Mouse (Mus musculus) thymus, adult 2 months (tissue): ENCODE data around the gene Rdh16f2. TPM values are rescaled to one million over a fixed set of nuclear protein-coding genes. Genes with fewer than 3 reads are reported as not detected.
"Not testable (repeated sequence)": the region's sequence is repeated elsewhere in the genome, so short reads cannot be mapped to it uniquely, and the experiment has no call there.

Experiments
- DNase-seq: peaks from one replicate; pipeline ENCODE4 v3.0.0; 2021
- H3K27ac ChIP-seq: fragments of 200-500 bp; 2 replicates; pipeline ENCODE4 v1.5.1; 2012; ENCODE audit warnings: low read length, control low read depth; ENCODE audit not compliant: control insufficient read depth, insufficient read depth
- H3K27me3 ChIP-seq: fragments of 200-500 bp; 2 replicates; pipeline ENCODE4 v1.6.1; 2012; ENCODE audit warnings: mild to moderate bottlenecking, low read length, moderate library complexity, mixed read lengths; ENCODE audit not compliant: control insufficient read depth, insufficient read depth
- H3K36me3 ChIP-seq: fragments of 200-500 bp; 2 replicates; pipeline ENCODE4 v1.6.1; 2012; ENCODE audit warnings: mild to moderate bottlenecking, low read length, moderate library complexity; ENCODE audit not compliant: control insufficient read depth, insufficient read depth
- H3K4me1 ChIP-seq: fragments of 200-500 bp; replicated peaks from 2 replicates; pipeline ENCODE4 v1.6.1; 2012; ENCODE audit warnings: low read length; ENCODE audit not compliant: control insufficient read depth, insufficient read depth
- H3K4me3 ChIP-seq: fragments of 200-500 bp; 2 replicates; pipeline ENCODE4 v1.5.1; 2012; ENCODE audit warnings: mild to moderate bottlenecking, low read length, control low read depth, moderate library complexity; ENCODE audit not compliant: control insufficient read depth, insufficient read depth
- CTCF ChIP-seq: fragments of 200-500 bp; IDR thresholded peaks from 2 replicates; pipeline ENCODE4 v1.5.1; 2012; ENCODE audit warnings: mild to moderate bottlenecking, control low read depth, low read length, moderate library complexity, borderline replicate concordance; ENCODE audit not compliant: control insufficient read depth, poor library complexity, insufficient read depth; ENCODE audit errors: extremely low read depth
- POLR2A ChIP-seq: fragments of 200-500 bp; IDR thresholded peaks from 2 replicates; pipeline ENCODE4 v1.6.1; 2012; ENCODE audit warnings: mild to moderate bottlenecking, low read length, control low read depth, moderate library complexity; ENCODE audit not compliant: control insufficient read depth, poor library complexity, insufficient read depth; ENCODE audit errors: extremely low read depth
- WGBS: fragments of 180-500 bp; shearing (Covaris S2); methylation state at CpG from one replicate; pipeline ENCODE4 v1.1.7; 2018; 5-methylcytosine and 5-hydroxymethylcytosine counted together
- polyA plus RNA-seq: library from polyadenylated mRNA; depleted of rRNA; stranded (reverse); fragments of >200 nt; gene quantifications from 2 replicates; pipeline ENCODE4 v1.2.3, GENCODE M21; 2012

Gene Rdh16f2
- polyA plus RNA-seq, 1 experiment: not detected

- H3K4me1 ChIP-seq: no peaks in the 10 kb centered on the region
- TF ChIP-seq POLR2A (no peak), CTCF (no peak)
- no peak for DNase-seq
- no peaks in the 10 kb centered on the region for H3K27me3 ChIP-seq
- H3K36me3 ChIP-seq: no peaks in the 10 kb centered on the region
- H3K27ac ChIP-seq: no peak overlapping the region
- H3K4me3 ChIP-seq: no peak overlapping the region
- WGBS: 92% methylated on average over 2 of the region's 2 CpGs
Observed at GRCm38 (mm10) chr10:127838539-127838938, 27.7 kb upstream of the Rdh16f2 start.

DNA sequence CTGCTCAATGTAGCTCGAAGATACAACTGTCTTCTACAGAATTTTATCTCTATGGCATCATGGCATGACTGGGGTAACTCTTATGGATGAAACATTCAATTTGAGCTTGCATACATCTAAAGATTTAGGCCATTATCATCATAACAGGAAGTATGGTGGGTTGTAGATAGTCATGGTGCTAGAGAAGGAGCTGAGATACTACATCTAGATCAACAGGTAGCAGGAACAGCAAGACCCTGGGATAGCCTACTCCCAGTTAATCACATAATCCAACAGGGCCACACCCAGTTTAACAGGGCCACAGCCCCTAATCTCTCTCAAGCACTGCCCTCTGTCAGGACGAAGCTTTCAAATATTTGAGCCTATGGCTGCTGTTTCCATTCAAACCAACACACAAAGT, 25.5 kb upstream of the Rdh16f2 start:
- TF ChIP-seq CTCF: no peak
- TF ChIP-seq POLR2A: no peak
- no peak overlapping the region for H3K27ac ChIP-seq
- no peaks in the 10 kb centered on the region for H3K4me1 ChIP-seq
- no peaks in the 10 kb centered on the region for H3K27me3 ChIP-seq
- WGBS: 80% methylated on average over 2 of the region's 2 CpGs
- no peak overlapping the region for H3K4me3 ChIP-seq
- no peak for DNase-seq
- no peaks in the 10 kb centered on the region for H3K36me3 ChIP-seq

GRCm38 (mm10) chr10:127845945-127846344, 20.3 kb upstream of the Rdh16f2 start:
- not testable (repeated sequence) for DNase-seq, H3K4me3 ChIP-seq, H3K27ac ChIP-seq, H3K27me3 ChIP-seq, H3K36me3 ChIP-seq, H3K4me1 ChIP-seq
- WGBS: 97% methylated on average over 5 of the region's 5 CpGs

DNA sequence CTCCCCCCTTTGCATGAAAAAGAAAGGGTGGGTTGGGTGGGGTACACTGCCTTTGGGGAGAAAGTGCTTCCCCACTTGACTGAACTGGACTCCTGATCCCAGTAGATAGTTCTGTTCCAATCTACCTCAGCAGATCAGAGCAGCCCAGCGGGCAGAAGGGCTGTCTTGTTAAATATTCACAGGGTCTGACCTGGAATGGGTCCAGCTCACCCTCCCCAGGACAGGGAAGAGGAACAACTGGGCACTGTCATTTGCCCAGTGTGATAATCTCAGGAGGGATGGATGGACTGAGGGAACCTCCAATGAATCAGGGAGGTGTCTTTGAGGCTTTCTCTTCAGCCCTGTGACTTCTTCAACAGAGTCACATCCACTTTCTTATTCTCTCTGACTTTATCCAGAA, 18.2 kb upstream of the Rdh16f2 start:
- TF ChIP-seq POLR2A: no peak
- WGBS: 93% methylated on average over 1 of the region's 1 CpGs

GRCm38 (mm10) chr10:127849628-127850027, 16.6 kb upstream of the Rdh16f2 start, which contains the start of gene Rdh19:
Gene Rdh19, plus strand, starts transcription at chr10:127849928.
- Histone ChIP-seq H3K36me3 (no peaks in the 10 kb centered on the region), H3K4me1 (no peaks in the 10 kb centered on the region), H3K27me3 (no peaks in the 10 kb centered on the region), H3K27ac (no peak within 1 kb of the TSS), H3K4me3 (no peak within 1 kb of the TSS)
- TF ChIP-seq CTCF: no peak
- no peak for TF ChIP-seq POLR2A
- 91% methylated on average over 1 of the region's 1 CpGs for WGBS
- no peak for DNase-seq

More for the DNA sequence above, 18.2 kb upstream of the Rdh16f2 start:
- no peak for DNase-seq
- Histone ChIP-seq H3K4me3 (no peak overlapping the region), H3K36me3 (no peaks in the 10 kb centered on the region), H3K4me1 (no peaks in the 10 kb centered on the region), H3K27ac (no peak overlapping the region), H3K27me3 (no peaks in the 10 kb centered on the region)

- Histone ChIP-seq H3K36me3 (no peaks in the 10 kb centered on the region), H3K27ac (no peak overlapping the region), H3K4me3 (no peak overlapping the region), H3K27me3 (no peaks in the 10 kb centered on the region), H3K4me1 (no peaks in the 10 kb centered on the region)
- DNase-seq: no peak
- no peak for TF ChIP-seq POLR2A
- no peak for TF ChIP-seq CTCF
Observed at GRCm38 (mm10) chr10:127856376-127856775, 9.9 kb upstream of the Rdh16f2 start.

GRCm38 (mm10) chr10:127864931-127865330, 1.3 kb upstream of the Rdh16f2 start:
- no peak for DNase-seq
- no peaks in the 10 kb centered on the region for H3K36me3 ChIP-seq
- TF ChIP-seq POLR2A (no peak), CTCF (no peak)
- no peak overlapping the region for H3K27ac ChIP-seq
- no peak overlapping the region for H3K4me3 ChIP-seq
- no peaks in the 10 kb centered on the region for H3K27me3 ChIP-seq
- H3K4me1 ChIP-seq: no peaks in the 10 kb centered on the region
